Mouse (Mus musculus) CH12.LX (cell line): ENCODE results near the gene Rbm47. TPM values are rescaled to one million over a fixed set of nuclear protein-coding genes. Genes with fewer than 3 reads are reported as not detected.

Experiments
- DNase-seq: peaks from one replicate; pipeline ENCODE4 v3.0.0-alpha.2; 2013; ENCODE audit errors: extremely low read depth
- H3K27ac ChIP-seq: 2 replicates; pipeline ENCODE4 v1.5.1; 2012; ENCODE audit warnings: low read depth, mild to moderate bottlenecking, control low read depth, moderate library complexity; ENCODE audit not compliant: insufficient read depth
- H3K27me3 ChIP-seq: replicated peaks from 2 replicates; pipeline ENCODE3; 2012; ENCODE audit warnings: inconsistent platforms
- H3K36me3 ChIP-seq, 2 experiments: replicated peaks in 1 of 2; 2 replicates each; pipeline versions ENCODE3 to v1.6.1; 2012; ENCODE audit warnings: inconsistent platforms in 1 of 2, low read length in 1 of 2, mild to moderate bottlenecking in 1 of 2, mixed read lengths in 1 of 2, moderate library complexity in 1 of 2; ENCODE audit not compliant: control insufficient read depth in 1 of 2, insufficient read depth in 1 of 2
- H3K4me1 ChIP-seq, 2 experiments: 2 replicates each; pipeline ENCODE4 v1.6.1; 2012; ENCODE audit warnings: inconsistent platforms in 1 of 2, moderate library complexity in 1 of 2; ENCODE audit not compliant: insufficient read depth in 2 of 2, control insufficient read depth in 1 of 2
- H3K4me2 ChIP-seq: 2 replicates; pipeline ENCODE4 v1.6.1; 2012; ENCODE audit warnings: low read depth, mild to moderate bottlenecking, control low read depth; ENCODE audit not compliant: poor library complexity, insufficient read depth, severe bottlenecking
- H3K4me3 ChIP-seq, 3 experiments: fragments of 150-350 bp in 1 of 3; sonication (generic) in 1 of 3; replicated peaks in 1 of 3; 2 replicates each; pipeline versions ENCODE3 to v1.5.1; 2011 to 2012; ENCODE audit warnings: low read depth in 2 of 3, low read length in 2 of 3, mild to moderate bottlenecking in 2 of 3, moderate library complexity in 2 of 3, control low read depth in 1 of 3, improper control_type of control experiment in 1 of 3, inconsistent platforms in 1 of 3, mixed read lengths in 1 of 3; ENCODE audit not compliant: poor library complexity in 1 of 3
- H3K79me2 ChIP-seq: replicated peaks from 2 replicates; pipeline ENCODE4 v1.6.1; 2012; ENCODE audit warnings: mild to moderate bottlenecking, moderate library complexity; ENCODE audit not compliant: control insufficient read depth, poor library complexity, insufficient read depth, severe bottlenecking; ENCODE audit errors: extremely low read depth
- H3K9ac ChIP-seq: 2 replicates; pipeline ENCODE4 v1.6.1; 2012; ENCODE audit warnings: low read depth, mild to moderate bottlenecking, control low read depth, moderate library complexity; ENCODE audit not compliant: insufficient read depth
- H3K9me3 ChIP-seq: replicated peaks from 2 replicates; pipeline ENCODE3; 2012; ENCODE audit warnings: low read length, inconsistent platforms, mixed read lengths
- BHLHE40 ChIP-seq: IDR thresholded peaks from 2 replicates; pipeline ENCODE4 v1.6.1; 2011; ENCODE audit warnings: mild to moderate bottlenecking, low read depth, low read length, improper control_type of control experiment
- CHD1 ChIP-seq: IDR thresholded peaks from 2 replicates; pipeline ENCODE4 v1.6.1; 2012; ENCODE audit warnings: low read depth, low read length, improper control_type of control experiment, inconsistent platforms
- CHD2 ChIP-seq: IDR thresholded peaks from 2 replicates; pipeline ENCODE4 v1.6.1; 2011; ENCODE audit warnings: low read length, improper control_type of control experiment
- ELF1 ChIP-seq: IDR thresholded peaks from 2 replicates; pipeline ENCODE4 v1.6.1; 2014; ENCODE audit warnings: low read depth, mild to moderate bottlenecking, inconsistent platforms, low read length, improper control_type of control experiment
- EP300 ChIP-seq: IDR thresholded peaks from 2 replicates; pipeline ENCODE4 v1.6.1; 2011; ENCODE audit warnings: low read length, improper control_type of control experiment
- ETS1 ChIP-seq: conservative IDR thresholded peaks from 2 replicates; pipeline ENCODE4 v1.6.1; 2012; ENCODE audit warnings: low read depth, mild to moderate bottlenecking, inconsistent platforms, low read length, improper control_type of control experiment, moderate library complexity
- HCFC1 ChIP-seq: IDR thresholded peaks from 2 replicates; pipeline ENCODE4 v1.6.1; 2012; ENCODE audit warnings: low read depth, mild to moderate bottlenecking, inconsistent platforms, low read length, improper control_type of control experiment
- IRF4 ChIP-seq: IDR thresholded peaks from 2 replicates; pipeline ENCODE4 v1.6.1; 2014; ENCODE audit warnings: low read depth, mild to moderate bottlenecking, inconsistent platforms, low read length, improper control_type of control experiment
- JUN ChIP-seq: IDR thresholded peaks from 2 replicates; pipeline ENCODE4 v1.6.1; 2011; ENCODE audit warnings: low read depth, mild to moderate bottlenecking, low read length, improper control_type of control experiment, moderate library complexity; ENCODE audit not compliant: insufficient read depth
- JUND ChIP-seq: conservative IDR thresholded peaks from 2 replicates; pipeline ENCODE4 v1.6.1; 2011; ENCODE audit warnings: low read depth, low read length, improper control_type of control experiment
- KAT2A ChIP-seq: IDR thresholded peaks from 2 replicates; pipeline ENCODE4 v1.6.1; 2012; ENCODE audit warnings: low read length, improper control_type of control experiment, inconsistent platforms; ENCODE audit not compliant: insufficient replicate concordance
- MAFK ChIP-seq: IDR thresholded peaks from 2 replicates; pipeline ENCODE4 v1.6.1; 2011; ENCODE audit warnings: low read length, improper control_type of control experiment; ENCODE audit not compliant: insufficient replicate concordance
- MXI1 ChIP-seq: IDR thresholded peaks from 2 replicates; pipeline ENCODE4 v1.6.1; 2011; ENCODE audit warnings: mild to moderate bottlenecking, low read depth, low read length, improper control_type of control experiment
- MYC ChIP-seq: IDR thresholded peaks from 2 replicates; pipeline ENCODE4 v1.6.1; 2011; ENCODE audit warnings: low read depth, mild to moderate bottlenecking, improper control_type of control experiment, low read length
- POLR2AphosphoS2 ChIP-seq: IDR thresholded peaks from 2 replicates; pipeline ENCODE4 v1.6.1; 2011; ENCODE audit warnings: low read depth, low read length, improper control_type of control experiment
- RCOR1 ChIP-seq: conservative IDR thresholded peaks from 2 replicates; pipeline ENCODE4 v1.6.1; 2012; ENCODE audit warnings: low read depth, mild to moderate bottlenecking, inconsistent platforms, low read length, improper control_type of control experiment
- SIN3A ChIP-seq: IDR thresholded peaks from 2 replicates; pipeline ENCODE4 v1.6.1; 2012; ENCODE audit warnings: low read length, improper control_type of control experiment, inconsistent platforms
- USF1 ChIP-seq: IDR thresholded peaks from 2 replicates; pipeline ENCODE4 v1.6.1; 2014; ENCODE audit warnings: low read depth, mild to moderate bottlenecking, inconsistent platforms, low read length, improper control_type of control experiment
- dilution Hi-C: fragments of 300-500 bp; cut with MboI; formaldehyde crosslinking; loops from 2 replicates; pipeline ENCODE4 v1.14.3; 2020; ENCODE audit warnings: low sequenced_read_pairs; ENCODE audit not compliant: extremely low pct_unique_long_range_greater_than_20kb, extremely low pct_ligation_motif_present
- in situ Hi-C: fragments of 300-500 bp; cut with MboI; formaldehyde crosslinking; loops from 3 replicates; pipeline ENCODE4 v1.14.3; 2019; ENCODE audit warnings: low sequenced_read_pairs, low pct_ligation_motif_present, low pct_unique_long_range_greater_than_20kb, mixed read lengths
- polyA plus RNA-seq: library from polyadenylated mRNA; unstranded; fragments of >175 nt; gene quantifications from 2 replicates; pipeline ENCODE4 v1.2.1, GENCODE M21; 2012; ENCODE audit warnings: low read depth; ENCODE audit not compliant: insufficient read length
- total RNA-seq, 2 experiments: library from RNA; depleted of rRNA; stranded (reverse); fragments of 300-350 nt in 1 of 2; fragments of >200 nt in 1 of 2; gene quantifications; 2 replicates each; pipeline ENCODE4 v1.2.3; 2012 to 2014

Rbm47 gene
- total and polyA plus RNA-seq, 3 experiments: 0.08 to 9.2 (median 1.1) TPM

DNA sequence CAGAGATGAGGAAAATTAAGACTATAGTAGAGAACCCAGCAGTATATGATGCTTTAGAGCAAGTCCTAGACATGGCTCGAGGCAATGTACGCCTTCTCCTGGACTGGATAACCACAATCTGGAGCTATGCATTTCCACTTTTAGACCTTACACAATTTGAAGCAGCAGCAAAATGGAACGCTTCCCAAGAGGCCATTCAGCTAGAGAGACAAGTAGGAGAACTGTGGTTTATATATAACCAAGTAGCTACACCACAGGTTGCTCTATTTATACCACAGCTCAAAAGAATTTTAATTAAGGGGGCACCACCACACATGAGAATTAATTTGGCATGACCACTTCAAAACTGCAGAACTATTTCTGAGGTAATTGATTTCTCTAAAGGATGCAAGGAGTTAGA lies 9.2 kb upstream of the Rbm47 start:
- Histone ChIP-seq H3K4me2 (no peak overlapping the region), H3K36me3 (no peaks in the 10 kb centered on the region), H3K9me3 (no peaks in the 10 kb centered on the region), H3K27me3 (no peaks in the 10 kb centered on the region), H3K9ac (no peak overlapping the region)
- no peak for DNase-seq
- dilution Hi-C loops: no loop called here
- no peak for TF ChIP-seq CHD1
- no peak for TF ChIP-seq RCOR1
- TF ChIP-seq, all 38 proteins: peak for 0
- Histone ChIP-seq H3K4me1 (no peaks in the 10 kb centered on the region), H3K79me2 (no peaks in the 10 kb centered on the region), H3K4me3 (no peak overlapping the region), H3K27ac (no peak overlapping the region)
- in situ Hi-C loops: no loop called here

- no peak overlapping the region for H3K4me3 ChIP-seq
- H3K36me3 ChIP-seq: no peaks in the 10 kb centered on the region
- peaks cover 0 to 6% of the 10 kb centered on the region in 2 experiments; a peak in 1 of 4 replicates for H3K4me1 ChIP-seq
- dilution Hi-C loops (no loop called here), in situ Hi-C loops (no loop called here)
- no peak overlapping the region; the same call in 1 of the 2 replicates for H3K4me2 ChIP-seq
- no peak for DNase-seq
- H3K9me3 ChIP-seq: peaks cover 15% of the 10 kb centered on the region
- no peak overlapping the region for H3K9ac ChIP-seq
- no peaks in the 10 kb centered on the region for H3K79me2 ChIP-seq
- no peak for TF ChIP-seq ELF1
- peak; percentile 24; the same call in 1 of the 2 replicates for TF ChIP-seq BHLHE40
- TF ChIP-seq HCFC1: no peak
- 0 out of 2 replicates have a peak, but pooled peaks have one; percentile 4 for TF ChIP-seq MAFK
- no peak for TF ChIP-seq JUN
- TF ChIP-seq SIN3A: no peak
- no peak for TF ChIP-seq EP300
- no peak for TF ChIP-seq JUND
- no peak for TF ChIP-seq MYC
- no peak for TF ChIP-seq ETS1
- TF ChIP-seq IRF4: no peak
- TF ChIP-seq MXI1: no peak
- TF ChIP-seq KAT2A: no peak
- TF ChIP-seq RCOR1: no peak
- TF ChIP-seq POLR2AphosphoS2: no peak
- no peak for TF ChIP-seq CHD2
- no peak for TF ChIP-seq USF1
- no peaks in the 10 kb centered on the region for H3K27me3 ChIP-seq
- no peak overlapping the region for H3K27ac ChIP-seq
These were observed 1.4 kb upstream of the Rbm47 start for GRCm38 (mm10) chr5:66174160-66174837.
